Mouse (Mus musculus) neural tube, embryonic 11.5 days (tissue): ENCODE measurements around the gene Gm5475. TPM values are rescaled to one million over a fixed set of nuclear protein-coding genes. Genes with fewer than 3 reads are reported as not detected.
A peak's percentile ranks its signal among the peaks of the same experiment; 100 is the strongest.

Experiments used
- ATAC-seq: fragments of 200-750 bp; cut with Nextera tagmentation; 2 replicates; pipeline ENCODE4 v1.8.0; 2017; ENCODE audit warnings: moderate number of reproducible peaks, mild to moderate bottlenecking, moderate TSS enrichment, moderate library complexity; ENCODE audit not compliant: insufficient read depth, low FRiP score, low TSS enrichment
- DNase-seq: peaks from one replicate; pipeline ENCODE4 v3.0.0-alpha.2; 2015; ENCODE audit warnings: low spot score
- H3K27ac ChIP-seq: fragments of 300-500 bp; sonication (generic); 2 replicates; pipeline ENCODE4 v1.5.1; 2014; ENCODE audit warnings: low read depth, mild to moderate bottlenecking, low read length
- H3K27me3 ChIP-seq: fragments of 300-500 bp; sonication (generic); 2 replicates; pipeline ENCODE4 v1.6.1; 2014; ENCODE audit warnings: mild to moderate bottlenecking, low read length, mixed read lengths; ENCODE audit not compliant: control insufficient read depth, insufficient read depth
- H3K36me3 ChIP-seq: fragments of 300-500 bp; sonication (generic); 2 replicates; pipeline ENCODE4 v1.6.1; 2014; ENCODE audit warnings: mild to moderate bottlenecking, low read length, moderate library complexity, mixed read lengths; ENCODE audit not compliant: control insufficient read depth, insufficient read depth
- H3K4me1 ChIP-seq: fragments of 300-500 bp; sonication (generic); 2 replicates; pipeline ENCODE4 v1.6.1; 2014; ENCODE audit warnings: low read length, mixed read lengths; ENCODE audit not compliant: control insufficient read depth, insufficient read depth
- H3K4me2 ChIP-seq: fragments of 300-500 bp; sonication (generic); 2 replicates; pipeline ENCODE4 v1.6.1; 2014; ENCODE audit warnings: low read depth, mild to moderate bottlenecking, moderate library complexity
- H3K4me3 ChIP-seq: fragments of 300-500 bp; sonication (generic); 2 replicates; pipeline ENCODE4 v1.5.1; 2014; ENCODE audit warnings: low read depth, low read length
- H3K9ac ChIP-seq: fragments of 300-500 bp; sonication (generic); 2 replicates; pipeline ENCODE4 v1.6.1; 2014; ENCODE audit warnings: mild to moderate bottlenecking, low read length
- H3K9me3 ChIP-seq: fragments of 300-500 bp; sonication (generic); 2 replicates; pipeline ENCODE4 v1.6.1; 2016; ENCODE audit warnings: low read length; ENCODE audit not compliant: control insufficient read depth
- WGBS: fragments of 180-500 bp; shearing (Covaris S2); extraction: QIAGEN DNeasy Blood & Tissue Kit; methylation state at CpG from one replicate; pipeline ENCODE4 v1.1.7; 2014; 5-methylcytosine and 5-hydroxymethylcytosine counted together
- polyA plus RNA-seq: library from polyadenylated mRNA; unstranded; fragments of >200 nt; fragmentation: Nextera tagmentation; extraction: Ambion mirVana; gene quantifications from 2 replicates; pipeline ENCODE4 v1.2.1, GENCODE M21; 2014

Gm5475 gene
- polyA plus RNA-seq, 1 experiment from 2014 or later: 0.08 TPM

- 89% methylated on average over 9 of the region's 9 CpGs for WGBS
- peaks cover 4% of the 10 kb centered on the region; the same call in 1 of the 2 replicates for H3K4me1 ChIP-seq
- no peaks in the 10 kb centered on the region for H3K9me3 ChIP-seq
- ATAC-seq (no peak), DNase-seq (no peak)
- no peak overlapping the region for H3K4me2 ChIP-seq
- no peaks in the 10 kb centered on the region for H3K36me3 ChIP-seq
- H3K27ac ChIP-seq: no peak overlapping the region
- H3K4me3 ChIP-seq: no peak overlapping the region
- H3K27me3 ChIP-seq: no peaks in the 10 kb centered on the region
- no peak overlapping the region for H3K9ac ChIP-seq
Observed at GRCm38 (mm10) chr15:100417854-100418450, 4.0 kb upstream of the Gm5475 start.

GRCm38 (mm10) chr15:100419311-100419710 is 2.6 kb upstream of the Gm5475 start:
- Histone ChIP-seq H3K27ac (0 out of 2 replicates have a peak overlapping the region, but pooled peaks have one; percentile 20), H3K4me1 (peaks cover 10% of the 10 kb centered on the region; the same call in 1 of the 2 replicates), H3K4me2 (no peak overlapping the region), H3K4me3 (no peak overlapping the region), H3K9ac (no peak overlapping the region), H3K9me3 (no peaks in the 10 kb centered on the region), H3K36me3 (no peaks in the 10 kb centered on the region), H3K27me3 (peaks cover 5% of the 10 kb centered on the region; the same call in 1 of the 2 replicates)
- 80% methylated on average over 8 of the region's 8 CpGs for WGBS
- no peak for ATAC-seq
- DNase-seq: no peak

GRCm38 (mm10) chr15:100419901-100420745 is 1.8 kb upstream of the Gm5475 start:
- peaks cover 10% of the 10 kb centered on the region; the same call in 1 of the 2 replicates for H3K4me1 ChIP-seq
- no peak overlapping the region for H3K4me2 ChIP-seq
- WGBS: 71% methylated on average over 9 of the region's 9 CpGs
- H3K27me3 ChIP-seq: peaks cover 13% of the 10 kb centered on the region
- H3K9me3 ChIP-seq: no peaks in the 10 kb centered on the region
- H3K36me3 ChIP-seq: no peaks in the 10 kb centered on the region
- ATAC-seq: no peak
- DNase-seq: no peak
- H3K9ac ChIP-seq: no peak overlapping the region
- H3K4me3 ChIP-seq: no peak overlapping the region
- no peak overlapping the region for H3K27ac ChIP-seq

- WGBS: 44% methylated on average over 8 of the region's 8 CpGs
- ATAC-seq: no peak
- Histone ChIP-seq H3K4me2 (peak overlapping the region; percentile 84), H3K9me3 (no peaks in the 10 kb centered on the region), H3K9ac (no peak overlapping the region; the same call in 1 of the 2 replicates), H3K27ac (no peak overlapping the region), H3K4me3 (no peak overlapping the region), H3K4me1 (peaks cover 10% of the 10 kb centered on the region; the same call in 1 of the 2 replicates), H3K27me3 (peaks cover 17% of the 10 kb centered on the region), H3K36me3 (no peaks in the 10 kb centered on the region)
- no peak for DNase-seq
Observed at GRCm38 (mm10) chr15:100421059-100421757, 739 bp upstream of the Gm5475 start.

GRCm38 (mm10) chr15:100422476-100422875 is 529 bp downstream of the Gm5475 start:
- Histone ChIP-seq H3K9me3 (no peaks in the 10 kb centered on the region), H3K27ac (0 out of 2 replicates have a peak overlapping the region, but pooled peaks have one; percentile 10), H3K4me1 (peaks cover 10% of the 10 kb centered on the region; the same call in 1 of the 2 replicates), H3K9ac (peak overlapping the region; percentile 91), H3K27me3 (peaks cover 17% of the 10 kb centered on the region), H3K4me2 (peak overlapping the region; percentile 84), H3K36me3 (no peaks in the 10 kb centered on the region), H3K4me3 (peak overlapping the region; percentile 98)
- WGBS: under 1% methylated on average over 42 of the region's 44 CpGs
- peak; percentile 62 for ATAC-seq
- no peak for DNase-seq

GRCm38 (mm10) chr15:100422899-100423860 is 1.2 kb downstream of the Gm5475 start:
- Histone ChIP-seq H3K27me3 (peaks cover 17% of the 10 kb centered on the region), H3K36me3 (no peaks in the 10 kb centered on the region), H3K4me2 (peak overlapping the region; percentile 92), H3K27ac (0 out of 2 replicates have a peak overlapping the region, but pooled peaks have one; percentile 10), H3K4me3 (peak overlapping the region; percentile 98), H3K4me1 (peaks cover 10% of the 10 kb centered on the region; the same call in 1 of the 2 replicates), H3K9me3 (no peaks in the 10 kb centered on the region), H3K9ac (peak overlapping the region; percentile 91)
- WGBS: 1% methylated on average over 57 of the region's 65 CpGs
- DNase-seq: peak; percentile 97
- peak; percentile 98 for ATAC-seq

DNA sequence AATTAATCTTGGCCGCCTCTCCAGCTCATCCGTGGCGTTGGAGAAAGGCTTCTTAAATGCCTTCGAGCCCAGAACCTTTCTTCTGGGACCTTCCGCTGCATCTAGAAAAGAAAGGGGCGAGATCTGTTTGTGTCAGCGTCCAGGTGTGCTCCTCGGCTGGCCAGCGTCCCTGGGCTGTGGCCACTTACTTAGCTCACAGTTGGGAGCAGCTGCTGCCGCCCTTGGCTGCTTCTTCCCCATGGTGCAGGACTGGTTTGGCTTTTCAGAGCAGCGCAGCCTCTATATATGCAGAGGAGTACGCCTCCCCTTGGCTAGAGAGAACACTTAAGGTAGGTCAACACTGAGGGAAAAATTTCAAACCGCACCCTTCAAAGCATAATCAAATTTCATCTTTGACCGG is 2.0 kb downstream of the Gm5475 start:
- H3K9ac ChIP-seq: no peak overlapping the region; the same call in 1 of the 2 replicates
- peak overlapping the region; percentile 98 for H3K4me3 ChIP-seq

More for the DNA sequence above, 2.0 kb downstream of the Gm5475 start:
- ATAC-seq (no peak), DNase-seq (no peak)
- H3K27ac ChIP-seq: no peak overlapping the region
- no peaks in the 10 kb centered on the region for H3K9me3 ChIP-seq
- peaks cover 17% of the 10 kb centered on the region for H3K27me3 ChIP-seq
- H3K36me3 ChIP-seq: no peaks in the 10 kb centered on the region
- peak overlapping the region; percentile 92 for H3K4me2 ChIP-seq
- WGBS: 4% methylated on average over 14 of the region's 14 CpGs
- peaks cover 10% of the 10 kb centered on the region; the same call in 1 of the 2 replicates for H3K4me1 ChIP-seq
